Comparison of ENCODE assay signal across 13 mouse cellular contexts in genomic region chr7:76287531-76287930, GRCm38 (mm10). TPM values are rescaled to one million over a fixed set of nuclear protein-coding genes. Genes with fewer than 3 reads are reported as not detected.
DNase-seq lines count a peak whose midpoint lies in the region; ATAC-seq and TF ChIP-seq lines count a peak whose summit lies in the region.
"Had no signal": no experiment of that assay in that cellular context is flagged by ENCODE, and none has a peak within 500 bp of the region (broad histone marks: within the 10 kb centered on the region; RNA-seq: fewer than 3 reads in every experiment).

No protein-coding gene starts in this region.

- no peaks in the 10 kb centered on the region for H3K36me3 ChIP-seq in heart, adult 2 months (ENCODE audit: control insufficient read depth, insufficient read depth, low read length)
- H3K36me3 ChIP-seq in liver, postnatal 0 days (replicated peaks; ENCODE audit: insufficient read depth, low read length), result no peaks in the 10 kb centered on the region
- no peaks in the 10 kb centered on the region for H3K36me3 ChIP-seq in liver, embryonic 11.5 days (ENCODE audit: control insufficient read depth, insufficient read depth, low read length)
- H3K36me3 ChIP-seq: liver, embryonic 15.5 days; midbrain, embryonic 13.5 days had no signal

- no peak for ATAC-seq in liver, postnatal 0 days
- no peak for ATAC-seq in liver, embryonic 11.5 days (replicated peaks; ENCODE audit: low FRiP score)
- no peak for ATAC-seq in Patski
- ATAC-seq: midbrain, embryonic 13.5 days had no signal

- H3K9ac ChIP-seq in heart, adult 2 months (ENCODE audit: low read depth, low read length), result no peak overlapping the region
- H3K9ac ChIP-seq in liver, postnatal 0 days (replicated peaks), result no peak overlapping the region
- no peak overlapping the region for H3K9ac ChIP-seq in liver, embryonic 11.5 days (ENCODE audit: low read depth, low read length)
- H3K9ac ChIP-seq: liver, embryonic 15.5 days; midbrain, embryonic 13.5 days had no signal

- no peaks in the 10 kb centered on the region for H3K9me3 ChIP-seq in liver, postnatal 0 days (ENCODE audit: low read length)
- H3K9me3 ChIP-seq in liver, embryonic 11.5 days (ENCODE audit: control insufficient read depth, low read length), result no peaks in the 10 kb centered on the region
- H3K9me3 ChIP-seq: liver, embryonic 15.5 days; midbrain, embryonic 13.5 days had no signal

- no peaks in the 10 kb centered on the region for H3K79me2 ChIP-seq in heart, adult 2 months (replicated peaks; ENCODE audit: control insufficient read depth, insufficient read depth, low read length)

- in situ Hi-C loops in Patski (cut with MboI; ENCODE audit: low pct_unique_long_range_greater_than_20kb), result no loop called here

- intact Hi-C loops in heart, adult 2 months (cut with DNase I), result no loop called here

- H3K4me1 ChIP-seq in heart, adult 2 months (ENCODE audit: control insufficient read depth, insufficient read depth, low read length), result no peaks in the 10 kb centered on the region
- no peaks in the 10 kb centered on the region for H3K4me1 ChIP-seq in liver, postnatal 0 days (ENCODE audit: insufficient read depth)
- H3K4me1 ChIP-seq in liver, embryonic 11.5 days (replicated peaks; ENCODE audit: control insufficient read depth, insufficient read depth, low read length), result no peaks in the 10 kb centered on the region
- H3K4me1 ChIP-seq: liver, embryonic 15.5 days; midbrain, embryonic 13.5 days had no signal

- TF ChIP-seq POLR2A in heart, adult 2 months (IDR thresholded peaks at IDR 0.05; ENCODE audit: insufficient read depth, low read depth, low read length), result no peak

- H3K4me2 ChIP-seq in liver, postnatal 0 days (ENCODE audit: low read depth, low read length), result no peak overlapping the region
- no peak overlapping the region for H3K4me2 ChIP-seq in liver, embryonic 11.5 days
- H3K4me2 ChIP-seq: liver, embryonic 15.5 days; midbrain, embryonic 13.5 days had no signal

- POLR2A ChIA-PET in Patski (lab: Charles Lee), result no interaction called here

- 80% methylated on average over 3 of the region's 3 CpGs for WGBS in heart, adult 2 months
- 74% methylated on average over 3 of the region's 3 CpGs for whole genome bisulfite sequencing in liver, postnatal 0 days (ENCODE audit: insufficient replicate concordance)
- WGBS in liver, embryonic 11.5 days, result 70% methylated on average over 3 of the region's 3 CpGs

- no peak overlapping the region for H3K4me3 ChIP-seq in heart, adult 2 months
- H3K4me3 ChIP-seq in liver, postnatal 0 days (ENCODE audit: low read depth, low read length), result no peak overlapping the region
- H3K4me3 ChIP-seq in liver, embryonic 11.5 days (ENCODE audit: low read depth, low read length), result no peak overlapping the region
- H3K4me3 ChIP-seq: liver, embryonic 15.5 days; midbrain, embryonic 13.5 days had no signal

- TF ChIP-seq CTCF in heart, adult 2 months (IDR thresholded peaks at IDR 0.05), result peak; percentile 27
- TF ChIP-seq CTCF in liver, postnatal 0 days (IDR thresholded peaks at IDR 0.05; ENCODE audit: low read depth), result peak; percentile 19
- TF ChIP-seq CTCF in Patski (IDR thresholded peaks at IDR 0.05), result peak; percentile 6

- no peak for DNase-seq in heart, adult 2 months
- DNase-seq in heart, postnatal 4 days, result no peak
- DNase-seq in liver, postnatal 0 days, result no peak
- no peak for DNase-seq in liver, embryonic 11.5 days (ENCODE audit: low spot score)
- no peak for DNase-seq in Patski (ENCODE audit: low read depth, low spot score)
- peak; percentile 12 for DNase-seq in layer of hippocampus, adult 8-10 months (ENCODE audit: low spot score in 2 of 2)
- no peak for DNase-seq in c-Kit-positive CD71-positive TER-119-positive erythroid progenitor cells, embryonic 14.5 days (ENCODE audit: low spot score)
- DNase-seq: cerebellum, adult 11-12 months; heart, adult 18-20 months; kidney, postnatal 25 days had no signal

- no peak overlapping the region for H3K27ac ChIP-seq in heart, adult 2 months
- H3K27ac ChIP-seq in liver, postnatal 0 days (ENCODE audit: low read depth), result no peak overlapping the region
- no peak overlapping the region for H3K27ac ChIP-seq in liver, embryonic 11.5 days (ENCODE audit: low read depth, low read length)
- H3K27ac ChIP-seq: liver, embryonic 15.5 days; midbrain, embryonic 13.5 days had no signal

- TF ChIP-seq EP300 in heart, adult 2 months (IDR thresholded peaks at IDR 0.05; ENCODE audit: insufficient read depth, low read depth, low read length), result no peak
- no peak for TF ChIP-seq EP300 in liver, postnatal 0 days (IDR thresholded peaks at IDR 0.05; ENCODE audit: low read depth)

- CTCF ChIA-PET in Patski (lab: Charles Lee), result no interaction called here

- H3K27me3 ChIP-seq in heart, adult 2 months (ENCODE audit: control insufficient read depth, insufficient read depth, low read length), result no peaks in the 10 kb centered on the region
- no peaks in the 10 kb centered on the region for H3K27me3 ChIP-seq in liver, postnatal 0 days (ENCODE audit: insufficient read depth, low read length)
- H3K27me3 ChIP-seq in liver, embryonic 11.5 days (replicated peaks; ENCODE audit: control insufficient read depth, insufficient read depth, low read length), result no peaks in the 10 kb centered on the region
- H3K27me3 ChIP-seq in Patski, result no peaks in the 10 kb centered on the region
- H3K27me3 ChIP-seq: liver, embryonic 15.5 days; midbrain, embryonic 13.5 days had no signal

RNA-seq across cellular contexts. Expression of gene Agbl1, which starts 57.8 kb away (rescaled TPM):
- total RNA-seq in heart, adult 2 months (2021), result under 1 TPM; 0.11 to 0.21 TPM
- 0.08 and 0.09 TPM in 2 replicates for polyA plus RNA-seq in heart, adult 2 months (2012; rRNA removed)
- total RNA-seq in heart, postnatal 4 days (2021), result under 1 TPM; 0.18 to 0.24 TPM
- 0.04 TPM in 1 of 2 replicates, not detected in the other for polyA plus RNA-seq in liver, postnatal 0 days (2015; fragmentation: Nextera tagmentation; extraction: Ambion mirVana)
- not detected in 2 replicates for polyA plus RNA-seq in liver, embryonic 11.5 days (2014; fragmentation: Nextera tagmentation; extraction: Ambion mirVana)
- polyA plus RNA-seq in Patski (2021), result not detected
- under 1 TPM; 0.25 to 0.52 (median 0.42) TPM for total RNA-seq in layer of hippocampus, adult 8-10 months (2022)
- total RNA-seq: adrenal gland, adult 18-20 months had no signal

Comparison
In these comparisons a context has a peak if more than half of its experiments do, and no peak if none do; other contexts are left out.
1. DNase-seq: peak in layer of hippocampus, adult 8-10 months (2 of 2); none in heart, adult 2 months (0 of 2), heart, postnatal 4 days (single experiment), liver, postnatal 0 days (single experiment), liver, embryonic 11.5 days (single experiment), Patski (single experiment) and c-Kit-positive CD71-positive TER-119-positive erythroid progenitor cells, embryonic 14.5 days (single experiment).
2. Peak in every context shown above with its lines, with median percentiles within 50 percentile points of each other: CTCF ChIP-seq.